Mouse (Mus musculus): Measurements from ENCODE around the gene Adamtsl4.

Adamtsl4 gene

DNA sequence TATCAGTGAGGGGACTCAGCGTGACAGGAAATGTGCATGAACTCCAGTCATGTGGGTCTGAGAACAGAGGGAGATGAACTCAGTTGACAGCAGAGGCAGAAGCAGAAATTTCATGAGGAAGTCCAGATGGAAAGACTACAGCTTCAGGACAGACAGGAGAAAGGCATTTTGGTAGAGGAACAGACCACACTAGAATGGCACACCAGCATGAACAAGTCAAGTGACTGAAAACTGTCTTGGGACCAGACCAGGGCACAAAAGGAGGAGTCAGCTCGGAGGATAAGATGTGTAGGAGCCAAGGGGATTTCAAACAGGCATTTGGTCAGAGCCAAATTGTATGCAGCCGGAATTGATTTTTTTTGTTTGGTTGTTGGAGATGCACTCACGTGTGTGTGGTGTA lies 52.1 kb downstream of the Adamtsl4 start:
- no peak for DNase-seq (ENCODE audit: low read depth)

DNA sequence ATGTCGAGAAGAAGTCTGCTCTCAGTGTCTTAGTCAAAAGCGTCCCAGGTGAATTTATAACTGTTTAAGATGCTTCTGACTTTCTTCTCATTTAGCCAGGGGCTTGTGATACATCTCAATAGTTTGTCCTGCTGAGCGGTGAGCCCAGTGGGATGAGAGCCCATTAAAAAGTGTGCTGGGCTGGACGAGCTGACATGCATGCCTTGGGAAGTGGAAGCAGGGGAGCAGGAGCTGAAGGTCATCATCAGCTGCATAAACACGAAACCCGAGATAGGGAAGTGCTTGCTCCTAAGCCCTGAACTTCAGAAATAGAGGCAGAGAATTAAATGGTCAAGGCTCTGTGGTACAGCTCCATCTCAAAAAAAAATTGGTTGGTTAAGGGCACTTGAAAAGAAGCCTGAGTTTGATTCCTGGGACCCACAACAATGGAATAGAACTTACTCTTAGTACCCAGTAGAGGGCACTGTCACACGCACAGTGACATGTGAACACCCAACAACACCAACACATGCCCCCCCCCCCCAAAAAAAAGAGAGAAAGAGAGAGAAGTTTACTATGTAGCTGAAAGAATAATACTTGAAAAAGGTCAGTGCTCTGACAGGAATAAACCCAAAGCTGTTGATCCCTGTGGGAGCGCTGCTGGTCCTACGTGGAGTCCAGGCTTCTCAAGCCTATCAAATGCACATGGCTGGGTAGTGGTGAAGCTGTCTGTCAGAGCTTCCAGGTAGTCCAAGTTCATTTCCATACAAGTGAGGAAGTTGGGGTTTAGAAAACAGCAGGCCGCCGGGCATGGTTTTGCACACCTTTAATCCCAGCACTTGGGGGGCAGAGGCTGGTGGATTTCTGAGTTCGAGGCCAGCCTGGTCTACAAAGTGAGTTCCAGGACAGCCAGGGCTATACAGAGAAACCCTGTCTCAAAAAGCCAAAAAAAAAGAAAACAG lies 54.8 kb downstream of the Adamtsl4 start:
- DNase-seq (ENCODE audit: low read depth), result peak; percentile 78

DNA sequence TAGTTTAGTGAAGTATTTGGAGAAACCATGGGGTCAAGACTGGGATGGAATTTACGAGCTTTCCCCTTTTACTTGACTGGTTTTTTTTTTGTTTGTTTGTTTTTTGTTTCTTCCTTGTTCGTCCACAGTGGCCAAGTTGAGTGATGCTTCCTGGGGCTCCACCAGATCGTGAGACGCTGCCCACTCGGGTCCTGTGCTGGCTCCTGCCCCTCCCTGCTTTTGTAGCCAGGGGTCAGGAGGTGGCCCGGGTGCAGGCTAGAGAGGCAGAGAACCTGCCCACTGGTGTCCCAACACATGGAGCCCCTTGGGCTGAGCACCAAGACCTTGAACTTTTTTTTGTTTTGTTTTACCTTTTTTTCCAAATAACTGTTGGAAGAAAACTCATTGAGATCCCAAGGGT lies 56.4 kb downstream of the Adamtsl4 start:
- no peak for DNase-seq (ENCODE audit: low read depth)

- DNase-seq (ENCODE audit: low read depth), result no peak
Measured at GRCm38 (mm10) chr3:95630856-95631255, 56.9 kb downstream of the Adamtsl4 start.

GRCm38 (mm10) chr3:95629755-95630154 lies 58.0 kb downstream of the Adamtsl4 start:
- DNase-seq (ENCODE audit: low read depth), result no peak

GRCm38 (mm10) chr3:95627763-95628162 lies 60.0 kb downstream of the Adamtsl4 start:
- no peak for DNase-seq (ENCODE audit: low read depth)
